Mouse (Mus musculus) liver, embryonic 11.5 days (tissue): ENCODE measurements at regions not wholly inside any gene's neighbourhood (a gene's known extent, or its start where the extent isn't known, plus 50 kb on each side); places are given as distances from the start of the nearest gene placed in this dataset.
A peak's percentile ranks its signal among the peaks of the same experiment; 100 is the strongest.

Experiments used
- ATAC-seq: fragments of 200-750 bp; cut with Nextera tagmentation; replicated peaks from 2 replicates; pipeline ENCODE4 v1.8.0; 2017; ENCODE audit warnings: moderate number of reproducible peaks, mild to moderate bottlenecking, moderate TSS enrichment, moderate library complexity; ENCODE audit not compliant: low FRiP score
- DNase-seq: peaks from one replicate; pipeline ENCODE4 v3.0.0-alpha.2; 2017; ENCODE audit warnings: low spot score
- H3K27ac ChIP-seq: fragments of 300-500 bp; sonication (generic); 2 replicates; pipeline ENCODE4 v1.5.1; 2014; ENCODE audit warnings: mild to moderate bottlenecking, low read depth, low read length, control low read depth
- H3K27me3 ChIP-seq: fragments of 300-500 bp; sonication (generic); replicated peaks from 2 replicates; pipeline ENCODE4 v1.6.1; 2014; ENCODE audit warnings: low read length, mixed read lengths; ENCODE audit not compliant: control insufficient read depth, insufficient read depth
- H3K36me3 ChIP-seq: fragments of 300-500 bp; sonication (generic); 2 replicates; pipeline ENCODE4 v1.6.1; 2014; ENCODE audit warnings: mild to moderate bottlenecking, low read length, moderate library complexity, mixed read lengths; ENCODE audit not compliant: control insufficient read depth, insufficient read depth
- H3K4me1 ChIP-seq: fragments of 300-500 bp; sonication (generic); replicated peaks from 2 replicates; pipeline ENCODE4 v1.6.1; 2014; ENCODE audit warnings: low read length, mixed read lengths; ENCODE audit not compliant: control insufficient read depth, insufficient read depth
- H3K4me2 ChIP-seq: fragments of 300-500 bp; sonication (generic); 2 replicates; pipeline ENCODE4 v1.6.1; 2014; ENCODE audit warnings: mild to moderate bottlenecking, control low read depth, moderate library complexity
- H3K4me3 ChIP-seq: fragments of 300-500 bp; sonication (generic); 2 replicates; pipeline ENCODE4 v1.5.1; 2014; ENCODE audit warnings: low read depth, low read length, control low read depth
- H3K9ac ChIP-seq: fragments of 300-500 bp; sonication (generic); 2 replicates; pipeline ENCODE4 v1.6.1; 2014; ENCODE audit warnings: low read depth, low read length, control low read depth
- H3K9me3 ChIP-seq: fragments of 300-500 bp; sonication (generic); 2 replicates; pipeline ENCODE4 v1.6.1; 2016; ENCODE audit warnings: low read length, inconsistent platforms, mixed read lengths; ENCODE audit not compliant: control insufficient read depth
- WGBS: fragments of 180-500 bp; shearing (Covaris S2); extraction: QIAGEN DNeasy Blood & Tissue Kit; methylation state at CpG from one replicate; pipeline ENCODE4 v1.1.7; 2014; 5-methylcytosine and 5-hydroxymethylcytosine counted together

GRCm38 (mm10) chr10:43718768-43719167 is 140.7 kb downstream of the Cd24a start:
- H3K4me1 ChIP-seq: peaks cover 8% of the 10 kb centered on the region
- H3K27ac ChIP-seq: no peak overlapping the region
- H3K4me2 ChIP-seq: no peak overlapping the region
- ATAC-seq (no peak), DNase-seq (no peak)
- no peak overlapping the region for H3K4me3 ChIP-seq
- no peaks in the 10 kb centered on the region for H3K9me3 ChIP-seq
- H3K36me3 ChIP-seq: no peaks in the 10 kb centered on the region
- 51% methylated on average over 13 of the region's 13 CpGs for WGBS
- no peaks in the 10 kb centered on the region for H3K27me3 ChIP-seq
- H3K9ac ChIP-seq: no peak overlapping the region

- no peaks in the 10 kb centered on the region for H3K36me3 ChIP-seq
- ATAC-seq (no peak), DNase-seq (no peak)
- H3K9ac ChIP-seq: no peak overlapping the region
- H3K4me3 ChIP-seq: no peak overlapping the region
- peaks cover 8% of the 10 kb centered on the region for H3K4me1 ChIP-seq
- H3K27ac ChIP-seq: no peak overlapping the region
- no peaks in the 10 kb centered on the region for H3K27me3 ChIP-seq
- 74% methylated on average over 4 of the region's 4 CpGs for WGBS
- H3K4me2 ChIP-seq: no peak overlapping the region
- H3K9me3 ChIP-seq: no peaks in the 10 kb centered on the region
Measured at GRCm38 (mm10) chr10:43721356-43721755, 143.3 kb downstream of the Cd24a start.

- DNase-seq: no peak
- Histone ChIP-seq H3K4me2 (no peak overlapping the region), H3K9ac (no peak overlapping the region), H3K27me3 (no peaks in the 10 kb centered on the region), H3K4me1 (peaks cover 8% of the 10 kb centered on the region), H3K36me3 (no peaks in the 10 kb centered on the region), H3K9me3 (no peaks in the 10 kb centered on the region), H3K27ac (no peak overlapping the region), H3K4me3 (no peak overlapping the region)
- no peak for ATAC-seq
- 5% methylated on average over 3 of the region's 3 CpGs for WGBS
Measured at GRCm38 (mm10) chr10:43722164-43722563, 144.1 kb downstream of the Cd24a start.

- Histone ChIP-seq H3K4me3 (peak overlapping the region; percentile 42), H3K9me3 (no peaks in the 10 kb centered on the region), H3K36me3 (no peaks in the 10 kb centered on the region), H3K4me2 (peak overlapping the region; percentile 80), H3K4me1 (peaks cover 8% of the 10 kb centered on the region), H3K27me3 (no peaks in the 10 kb centered on the region), H3K27ac (no peak overlapping the region), H3K9ac (peak overlapping the region; percentile 65)
- ATAC-seq: 0 out of 2 replicates have a peak, but pooled peaks have one; percentile 20
- peak; percentile 50 for DNase-seq
- WGBS: 12% methylated on average over 23 of the region's 23 CpGs
Measured at GRCm38 (mm10) chr10:43722711-43723614, 144.9 kb downstream of the Cd24a start.

- no peaks in the 10 kb centered on the region for H3K36me3 ChIP-seq
- H3K27me3 ChIP-seq: no peaks in the 10 kb centered on the region
- peak overlapping the region; percentile 42 for H3K4me3 ChIP-seq
- H3K4me1 ChIP-seq: peaks cover 8% of the 10 kb centered on the region
- H3K9ac ChIP-seq: peak overlapping the region; percentile 65
- H3K27ac ChIP-seq: no peak overlapping the region
- no peaks in the 10 kb centered on the region for H3K9me3 ChIP-seq
- ATAC-seq (no peak), DNase-seq (no peak)
- 8% methylated on average over 12 of the region's 12 CpGs for WGBS
- H3K4me2 ChIP-seq: peak overlapping the region; percentile 80
Measured at GRCm38 (mm10) chr10:43723615-43723937, 145.5 kb downstream of the Cd24a start.

- Histone ChIP-seq H3K4me2 (no peak overlapping the region), H3K9me3 (no peaks in the 10 kb centered on the region), H3K4me3 (no peak overlapping the region), H3K4me1 (peaks cover under 1% of the 10 kb centered on the region), H3K27me3 (no peaks in the 10 kb centered on the region), H3K36me3 (no peaks in the 10 kb centered on the region), H3K27ac (no peak overlapping the region), H3K9ac (no peak overlapping the region)
- no peak for ATAC-seq
- 49% methylated on average over 6 of the region's 6 CpGs for WGBS
- DNase-seq: no peak
Measured at GRCm38 (mm10) chr10:43727746-43728145, 149.7 kb downstream of the Cd24a start.

- 65% methylated on average over 3 of the region's 3 CpGs for WGBS
- no peaks in the 10 kb centered on the region for H3K4me1 ChIP-seq
- ATAC-seq (no peak), DNase-seq (no peak)
- H3K27me3 ChIP-seq: no peaks in the 10 kb centered on the region
- H3K27ac ChIP-seq: no peak overlapping the region
- H3K4me2 ChIP-seq: no peak overlapping the region
- no peak overlapping the region for H3K9ac ChIP-seq
- H3K9me3 ChIP-seq: no peaks in the 10 kb centered on the region
- no peaks in the 10 kb centered on the region for H3K36me3 ChIP-seq
- H3K4me3 ChIP-seq: no peak overlapping the region
Measured at GRCm38 (mm10) chr10:43729184-43729583, 151.1 kb downstream of the Cd24a start.

- no peak overlapping the region for H3K4me2 ChIP-seq
- no peaks in the 10 kb centered on the region for H3K9me3 ChIP-seq
- no peak overlapping the region for H3K4me3 ChIP-seq
- DNase-seq (no peak), ATAC-seq (no peak)
- no peaks in the 10 kb centered on the region for H3K4me1 ChIP-seq
- H3K27ac ChIP-seq: no peak overlapping the region
- no peaks in the 10 kb centered on the region for H3K36me3 ChIP-seq
- H3K27me3 ChIP-seq: no peaks in the 10 kb centered on the region
- 84% methylated on average over 13 of the region's 13 CpGs for WGBS
- H3K9ac ChIP-seq: no peak overlapping the region
Measured at GRCm38 (mm10) chr10:43733618-43734415, 155.7 kb downstream of the Cd24a start.
